Mouse (Mus musculus) myocyte (in vitro differentiated cells): Measurements from ENCODE around the gene Dazl. TPM values are rescaled to one million over a fixed set of nuclear protein-coding genes. Genes with fewer than 3 reads are reported as not detected.

Experiments
- H3K27me3 ChIP-seq: one replicate; pipeline ENCODE4 v1.6.1; 2011; ENCODE audit not compliant: control insufficient read depth, insufficient read depth, insufficient read length
- H3K36me3 ChIP-seq: one replicate; pipeline ENCODE4 v1.6.1; 2011; ENCODE audit not compliant: control insufficient read depth, insufficient read depth
- H3K4me2 ChIP-seq: one replicate; pipeline ENCODE4 v1.6.1; 2011; ENCODE audit warnings: low read depth, control low read depth
- H3K4me3 ChIP-seq: one replicate; pipeline ENCODE4 v1.5.1; 2011; ENCODE audit warnings: mild to moderate bottlenecking, control low read depth, moderate library complexity
- H3K79me2 ChIP-seq: one replicate; pipeline ENCODE4 v1.6.1; 2011; ENCODE audit not compliant: control insufficient read depth, insufficient read depth
- H3ac ChIP-seq: one replicate; pipeline ENCODE4 v1.6.1; 2011; ENCODE audit not compliant: control insufficient read depth, insufficient read length
- CEBPB ChIP-seq: IDR thresholded peaks from 2 replicates; pipeline ENCODE4 v1.6.1; 2011; ENCODE audit warnings: mild to moderate bottlenecking, moderate library complexity; ENCODE audit not compliant: poor library complexity, insufficient read depth, severe bottlenecking
- E2F4 ChIP-seq: IDR thresholded peaks from one replicate; pipeline ENCODE4 v1.6.1; 2011; ENCODE audit warnings: mild to moderate bottlenecking, control low read depth, moderate library complexity; ENCODE audit not compliant: insufficient read depth
- MAX ChIP-seq: IDR thresholded peaks from one replicate; pipeline ENCODE4 v1.6.1; 2011; ENCODE audit warnings: low read depth, mild to moderate bottlenecking, control low read depth
- MYOD1 ChIP-seq, 3 experiments: IDR thresholded peaks; one replicate each; pipeline ENCODE4 v1.6.1; 2011; ENCODE audit warnings: control low read depth in 2 of 3, low read depth in 2 of 3, mild to moderate bottlenecking in 2 of 3, moderate library complexity in 1 of 3; ENCODE audit not compliant: insufficient read length in 2 of 3, control insufficient read depth in 1 of 3
- MYOG ChIP-seq, 3 experiments: IDR thresholded peaks; one replicate each; pipeline ENCODE4 v1.6.1; 2011; ENCODE audit warnings: control low read depth in 2 of 3, low read depth in 2 of 3, mild to moderate bottlenecking in 2 of 3; ENCODE audit not compliant: insufficient read length in 2 of 3, control insufficient read depth in 1 of 3, insufficient read depth in 1 of 3
- POLR2A ChIP-seq: IDR thresholded peaks from one replicate; pipeline ENCODE4 v1.6.1; 2011; ENCODE audit warnings: low read depth, mild to moderate bottlenecking, control low read depth, moderate library complexity; ENCODE audit not compliant: insufficient read length
- POLR2AphosphoS2 ChIP-seq: IDR thresholded peaks from one replicate; pipeline ENCODE4 v1.6.1; 2011; ENCODE audit warnings: low read depth, control low read depth; ENCODE audit not compliant: insufficient read length
- REST ChIP-seq: IDR thresholded peaks from one replicate; pipeline ENCODE4 v1.6.1; 2011; ENCODE audit warnings: mild to moderate bottlenecking, control low read depth, moderate library complexity; ENCODE audit not compliant: insufficient read depth, insufficient read length
- SRF ChIP-seq: IDR thresholded peaks from one replicate; pipeline ENCODE4 v1.6.1; 2011; ENCODE audit warnings: low read depth; ENCODE audit not compliant: control insufficient read depth, insufficient read length
- TCF12 ChIP-seq: IDR thresholded peaks from one replicate; pipeline ENCODE4 v1.6.1; 2011; ENCODE audit warnings: mild to moderate bottlenecking, control low read depth; ENCODE audit not compliant: poor library complexity, insufficient read depth, severe bottlenecking
- TCF3 ChIP-seq: IDR thresholded peaks from one replicate; pipeline ENCODE4 v1.6.1; 2011; ENCODE audit warnings: low read depth, control low read depth; ENCODE audit not compliant: insufficient read length
- USF1 ChIP-seq: IDR thresholded peaks from one replicate; pipeline ENCODE4 v1.6.1; 2011; ENCODE audit warnings: low read depth, mild to moderate bottlenecking, control low read depth, moderate library complexity
- polyA plus RNA-seq: library from polyadenylated mRNA; unstranded; fragments of >200 nt; fragmentation: generic; extraction: Trizol; gene quantifications from one replicate; pipeline ENCODE4 v1.2.1, GENCODE M21; 2012; ENCODE audit warnings: missing spikeins

Gene Dazl
- polyA plus RNA-seq, 1 experiment, result not detected

DNA sequence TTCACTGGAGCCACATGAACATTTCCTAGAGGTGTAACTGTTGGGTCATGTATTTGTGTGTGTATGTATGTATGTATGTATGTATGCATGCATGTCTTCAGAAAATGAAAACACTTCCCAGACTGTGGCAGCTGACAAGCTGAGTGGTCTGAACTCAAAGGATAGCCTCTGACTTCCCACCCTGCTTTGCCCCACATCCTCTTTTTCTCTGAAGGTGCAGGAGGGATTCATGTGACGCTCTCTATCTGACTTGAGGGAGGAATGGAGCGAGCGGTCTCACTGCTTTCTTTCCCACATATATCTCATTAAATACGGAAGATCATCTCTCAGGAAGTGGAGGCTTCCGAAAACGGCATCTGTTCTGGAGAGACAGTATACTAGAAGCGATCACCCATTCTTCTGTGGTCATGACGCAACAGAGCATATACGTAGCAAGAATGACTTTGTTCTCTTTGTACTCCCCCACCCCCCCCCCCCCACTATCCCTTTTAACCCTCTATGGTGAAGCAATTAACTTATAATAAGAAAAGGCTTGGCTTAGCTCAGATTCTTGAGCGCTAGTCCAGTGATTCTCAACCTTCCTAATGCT is 14.7 kb upstream of the Dazl start:
- no peaks in the 10 kb centered on the region for H3K27me3 ChIP-seq
- no peak overlapping the region for H3K4me3 ChIP-seq
- H3K36me3 ChIP-seq, result no peaks in the 10 kb centered on the region
- TF ChIP-seq POLR2A, result no peak
- H3K79me2 ChIP-seq, result no peaks in the 10 kb centered on the region
- H3ac ChIP-seq, result no peak overlapping the region
- no peak overlapping the region for H3K4me2 ChIP-seq

DNA sequence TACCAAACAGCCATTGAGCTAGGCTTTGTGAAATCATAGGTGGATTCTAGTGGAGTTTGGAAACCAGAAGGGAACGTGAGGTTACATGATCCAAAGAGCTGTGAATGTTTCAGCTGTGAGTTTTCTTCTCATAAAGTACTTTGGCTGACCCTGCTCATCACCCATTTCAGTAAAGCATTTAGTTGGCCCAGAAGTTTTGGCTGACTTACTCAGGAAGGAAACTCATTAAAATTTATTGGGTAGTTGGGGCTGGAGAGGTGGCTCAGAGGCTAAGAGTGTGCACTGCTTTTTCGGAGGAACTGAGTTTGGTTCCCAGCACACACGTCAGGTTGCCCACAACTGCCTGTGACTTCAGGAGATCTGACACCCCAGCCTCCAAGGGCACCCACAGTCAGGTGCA is 9.4 kb upstream of the Dazl start:
- no peaks in the 10 kb centered on the region for H3K27me3 ChIP-seq
- H3K36me3 ChIP-seq, result no peaks in the 10 kb centered on the region
- no peaks in the 10 kb centered on the region for H3K79me2 ChIP-seq
- TF ChIP-seq USF1 (no peak), REST (no peak), E2F4 (no peak)
- H3K4me2 ChIP-seq, result no peak overlapping the region
- H3ac ChIP-seq, result no peak overlapping the region
- no peak overlapping the region for H3K4me3 ChIP-seq

GRCm38 (mm10) chr17:50300171-50300841 is 6.9 kb upstream of the Dazl start:
- TF ChIP-seq POLR2A (no peak), POLR2AphosphoS2 (no peak)
- no peak overlapping the region for H3K4me3 ChIP-seq
- H3K4me2 ChIP-seq, result no peak overlapping the region
- H3K79me2 ChIP-seq, result no peaks in the 10 kb centered on the region
- no peaks in the 10 kb centered on the region for H3K36me3 ChIP-seq
- H3K27me3 ChIP-seq, result no peaks in the 10 kb centered on the region
- no peak overlapping the region for H3ac ChIP-seq

DNA sequence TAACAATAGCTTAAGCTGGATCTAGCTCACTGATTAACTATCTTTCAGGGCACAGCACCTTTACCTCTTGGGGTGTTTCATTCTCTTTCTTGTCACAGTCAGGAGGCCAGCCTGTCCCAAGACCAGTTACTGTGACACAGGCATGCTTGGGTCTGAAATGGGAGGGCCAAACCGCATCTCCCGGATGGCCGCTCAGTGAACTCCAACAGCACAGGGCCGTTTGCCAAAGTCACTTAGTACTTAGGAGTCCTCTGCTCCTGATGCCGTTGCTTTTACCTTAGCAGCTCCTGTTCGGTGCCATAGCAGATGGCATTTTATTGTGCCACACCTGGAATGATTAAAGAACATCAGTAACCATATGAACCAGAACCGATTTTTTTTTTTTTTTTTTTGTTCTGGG is 5.4 kb upstream of the Dazl start:
- Histone ChIP-seq H3ac (no peak overlapping the region), H3K4me2 (no peak overlapping the region), H3K4me3 (no peak overlapping the region), H3K79me2 (no peaks in the 10 kb centered on the region), H3K27me3 (no peaks in the 10 kb centered on the region), H3K36me3 (no peaks in the 10 kb centered on the region)
- TF ChIP-seq TCF3, result no peak
- TF ChIP-seq MYOG (IDR thresholded peaks at IDR 0.05; ENCODE audit: control insufficient read depth in 1 of 3, insufficient read depth in 1 of 3, insufficient read length in 2 of 3, low read depth in 2 of 3), result no peak
- no peak for TF ChIP-seq CEBPB
- TF ChIP-seq E2F4, result no peak
- no peak for TF ChIP-seq SRF
- no peak for TF ChIP-seq TCF12
- TF ChIP-seq MYOD1 (IDR thresholded peaks at IDR 0.05; ENCODE audit: control insufficient read depth in 1 of 3, insufficient read length in 2 of 3, low read depth in 2 of 3), result no peak
- TF ChIP-seq POLR2AphosphoS2, result no peak

- Histone ChIP-seq H3K4me2 (no peak overlapping the region), H3ac (no peak overlapping the region), H3K36me3 (no peaks in the 10 kb centered on the region), H3K4me3 (no peak overlapping the region), H3K27me3 (no peaks in the 10 kb centered on the region), H3K79me2 (no peaks in the 10 kb centered on the region)
- TF ChIP-seq TCF12 (no peak), E2F4 (no peak), USF1 (no peak), POLR2A (no peak), SRF (no peak), MYOG (IDR thresholded peaks at IDR 0.05; ENCODE audit: control insufficient read depth in 1 of 3, insufficient read depth in 1 of 3, insufficient read length in 2 of 3, low read depth in 2 of 3) (no peak), REST (no peak), MYOD1 (IDR thresholded peaks at IDR 0.05; ENCODE audit: control insufficient read depth in 1 of 3, insufficient read length in 2 of 3, low read depth in 2 of 3) (no peak), CEBPB (no peak), TCF3 (no peak), POLR2AphosphoS2 (no peak), MAX (no peak)
These were observed 1.3 kb upstream of the Dazl start for GRCm38 (mm10) chr17:50294726-50295125.

- H3K36me3 ChIP-seq, result no peaks in the 10 kb centered on the region
- H3K4me2 ChIP-seq, result no peak overlapping the region
- no peaks in the 10 kb centered on the region for H3K79me2 ChIP-seq
- TF ChIP-seq REST (no peak), E2F4 (no peak), CEBPB (no peak), MAX (no peak), TCF12 (no peak), MYOG (IDR thresholded peaks at IDR 0.05; ENCODE audit: control insufficient read depth in 1 of 3, insufficient read depth in 1 of 3, insufficient read length in 2 of 3, low read depth in 2 of 3) (no peak), USF1 (no peak), POLR2A (no peak), POLR2AphosphoS2 (no peak)
- H3ac ChIP-seq, result no peak overlapping the region
- H3K4me3 ChIP-seq, result no peak overlapping the region
- no peaks in the 10 kb centered on the region for H3K27me3 ChIP-seq
These were observed 720 bp downstream of the Dazl start for GRCm38 (mm10) chr17:50292661-50293171.
